Mouse (Mus musculus): ENCODE data around the gene Tuba1c. TPM values are rescaled to one million over a fixed set of nuclear protein-coding genes. Genes with fewer than 3 reads are reported as not detected.
"Not testable (repeated sequence)": the region's sequence is repeated elsewhere in the genome, so short reads cannot be mapped to it uniquely, and the experiment has no call there.

The Tuba1c gene
- polyA plus RNA-seq, 1 experiment from 2014 or later, result 150 TPM

GRCm38 (mm10) chr15:99040920-99041856 is 11.5 kb downstream of the Tuba1c start:
- ATAC-seq (ENCODE audit: extremely low read depth, insufficient number of reproducible peaks, low FRiP score, low TSS enrichment), result no peak
- Histone ChIP-seq H3K27ac (replicated peaks) (no peak overlapping the region), H3K4me3 (no peak overlapping the region), H3K36me3 (peaks cover 22% of the 10 kb centered on the region), H3K9me3 (no peaks in the 10 kb centered on the region), H3K27me3 (replicated peaks) (0 out of 2 replicates have a peak, but pooled peaks cover 5% of the 10 kb centered on the region), H3K4me1 (peaks cover 28% of the 10 kb centered on the region), H3K4me2 (no peak overlapping the region), H3K9ac (peak overlapping the region; percentile 24)
- 55% methylated on average over 21 of the region's 21 CpGs for WGBS

GRCm38 (mm10) chr15:99042334-99042733 is 12.6 kb downstream of the Tuba1c start:
- no peak for ATAC-seq (ENCODE audit: extremely low read depth, insufficient number of reproducible peaks, low FRiP score, low TSS enrichment)
- Histone ChIP-seq H3K27ac (replicated peaks) (no peak overlapping the region), H3K27me3 (replicated peaks) (0 out of 2 replicates have a peak, but pooled peaks cover 13% of the 10 kb centered on the region), H3K4me1 (peaks cover 22% of the 10 kb centered on the region), H3K9me3 (no peaks in the 10 kb centered on the region), H3K36me3 (peaks cover 15% of the 10 kb centered on the region), H3K4me3 (no peak overlapping the region), H3K4me2 (no peak overlapping the region), H3K9ac (no peak overlapping the region)
- 78% methylated on average over 5 of the region's 5 CpGs for WGBS

GRCm38 (mm10) chr15:99044854-99045253 is 15.2 kb downstream of the Tuba1c start:
- ATAC-seq (ENCODE audit: extremely low read depth, insufficient number of reproducible peaks, low FRiP score, low TSS enrichment), result no peak
- H3K4me3 ChIP-seq, result no peak overlapping the region
- H3K4me2 ChIP-seq, result no peak overlapping the region
- no peak overlapping the region for H3K9ac ChIP-seq
- no peaks in the 10 kb centered on the region for H3K9me3 ChIP-seq
- peaks cover 22% of the 10 kb centered on the region for H3K4me1 ChIP-seq
- no peak overlapping the region for H3K27ac ChIP-seq (replicated peaks)
- peaks cover 20% of the 10 kb centered on the region; the same call in 1 of the 2 replicates for H3K27me3 ChIP-seq (replicated peaks)
- 41% methylated on average over 3 of the region's 3 CpGs for WGBS
- no peaks in the 10 kb centered on the region for H3K36me3 ChIP-seq

GRCm38 (mm10) chr15:99045734-99046133 is 16.0 kb downstream of the Tuba1c start:
- H3K9ac ChIP-seq; ATAC-seq (ENCODE audit: extremely low read depth, insufficient number of reproducible peaks, low FRiP score, low TSS enrichment); H3K4me2 ChIP-seq; H3K4me3 ChIP-seq; H3K36me3 ChIP-seq; H3K9me3 ChIP-seq; H3K27ac ChIP-seq (replicated peaks): not testable (repeated sequence)
- peaks cover 28% of the 10 kb centered on the region for H3K27me3 ChIP-seq (replicated peaks)
- H3K4me1 ChIP-seq, result peaks cover 15% of the 10 kb centered on the region
- 80% methylated on average over 6 of the region's 6 CpGs for WGBS

GRCm38 (mm10) chr15:99049473-99050253 is 20.0 kb downstream of the Tuba1c start:
- no peak overlapping the region for H3K4me3 ChIP-seq
- WGBS, result 30% methylated on average over 13 of the region's 13 CpGs
- H3K27ac ChIP-seq (replicated peaks), result no peak overlapping the region
- no peak overlapping the region for H3K4me2 ChIP-seq
- H3K9me3 ChIP-seq, result no peaks in the 10 kb centered on the region
- H3K36me3 ChIP-seq, result no peaks in the 10 kb centered on the region
- no peak for ATAC-seq (ENCODE audit: extremely low read depth, insufficient number of reproducible peaks, low FRiP score, low TSS enrichment)
- H3K9ac ChIP-seq, result no peak overlapping the region
- peaks cover 67% of the 10 kb centered on the region for H3K27me3 ChIP-seq (replicated peaks)
- H3K4me1 ChIP-seq, result peaks cover 22% of the 10 kb centered on the region

- Histone ChIP-seq H3K27ac (replicated peaks) (no peak overlapping the region), H3K9ac (no peak overlapping the region), H3K36me3 (no peaks in the 10 kb centered on the region), H3K4me3 (no peak overlapping the region), H3K4me2 (no peak overlapping the region), H3K4me1 (peaks cover 40% of the 10 kb centered on the region), H3K27me3 (replicated peaks) (peaks cover 88% of the 10 kb centered on the region), H3K9me3 (no peaks in the 10 kb centered on the region)
- 18% methylated on average over 9 of the region's 9 CpGs for WGBS
- no peak for ATAC-seq (ENCODE audit: extremely low read depth, insufficient number of reproducible peaks, low FRiP score, low TSS enrichment)
Observed at GRCm38 (mm10) chr15:99053373-99053772, 23.7 kb downstream of the Tuba1c start.

- Histone ChIP-seq H3K27ac (replicated peaks) (no peak within 1 kb of the TSS), H3K9ac (peak within 1 kb of the TSS; percentile 70), H3K9me3 (no peaks in the 10 kb centered on the region), H3K4me1 (peaks cover 40% of the 10 kb centered on the region), H3K4me3 (peak within 1 kb of the TSS; percentile 52), H3K27me3 (replicated peaks) (peaks cover 99% of the 10 kb centered on the region), H3K36me3 (no peaks in the 10 kb centered on the region), H3K4me2 (peak within 1 kb of the TSS; percentile 82)
- no peak for ATAC-seq (ENCODE audit: extremely low read depth, insufficient number of reproducible peaks, low FRiP score, low TSS enrichment)
- WGBS, result 2% methylated on average over 30 of the region's 30 CpGs
Observed at GRCm38 (mm10) chr15:99055040-99055439, 25.3 kb downstream of the Tuba1c start, which contains the start of gene Prph. TSS of gene Prph (plus strand) at chr15:99055174.

- peak overlapping the region; percentile 82 for H3K4me2 ChIP-seq
- H3K9ac ChIP-seq, result peak overlapping the region; percentile 70
- WGBS, result 0% methylated on average over 34 of the region's 37 CpGs
- no peak for ATAC-seq (ENCODE audit: extremely low read depth, insufficient number of reproducible peaks, low FRiP score, low TSS enrichment)
- peak overlapping the region; percentile 52 for H3K4me3 ChIP-seq
- H3K27me3 ChIP-seq (replicated peaks), result peaks cover 98% of the 10 kb centered on the region
- no peaks in the 10 kb centered on the region for H3K9me3 ChIP-seq
- no peak overlapping the region for H3K27ac ChIP-seq (replicated peaks)
- H3K4me1 ChIP-seq, result peaks cover 40% of the 10 kb centered on the region
- no peaks in the 10 kb centered on the region for H3K36me3 ChIP-seq
Observed at GRCm38 (mm10) chr15:99055511-99055961, 25.8 kb downstream of the Tuba1c start.

- no peaks in the 10 kb centered on the region for H3K9me3 ChIP-seq
- H3K36me3 ChIP-seq, result no peaks in the 10 kb centered on the region
- peaks cover 99% of the 10 kb centered on the region for H3K27me3 ChIP-seq (replicated peaks)
- H3K4me2 ChIP-seq, result peak overlapping the region; percentile 82
- peak overlapping the region; percentile 52 for H3K4me3 ChIP-seq
- ATAC-seq (ENCODE audit: extremely low read depth, insufficient number of reproducible peaks, low FRiP score, low TSS enrichment), result no peak
- no peak overlapping the region for H3K9ac ChIP-seq
- H3K4me1 ChIP-seq, result peaks cover 40% of the 10 kb centered on the region
- H3K27ac ChIP-seq (replicated peaks), result no peak overlapping the region
- 10% methylated on average over 14 of the region's 14 CpGs for WGBS
Observed at GRCm38 (mm10) chr15:99056332-99056731, 26.6 kb downstream of the Tuba1c start.

GRCm38 (mm10) chr15:99065557-99066165 is 36.0 kb downstream of the Tuba1c start:
- 68% methylated on average over 12 of the region's 12 CpGs for WGBS

GRCm38 (mm10) chr15:99071988-99072387 is 42.3 kb downstream of the Tuba1c start:
- H3K4me3 ChIP-seq, result no peak overlapping the region
- peaks cover 21% of the 10 kb centered on the region for H3K4me1 ChIP-seq
- peaks cover 3% of the 10 kb centered on the region for H3K36me3 ChIP-seq
- peaks cover 18% of the 10 kb centered on the region for H3K27me3 ChIP-seq (replicated peaks)
- H3K27ac ChIP-seq (replicated peaks), result no peak overlapping the region
- ATAC-seq (ENCODE audit: extremely low read depth, insufficient number of reproducible peaks, low FRiP score, low TSS enrichment), result no peak
- WGBS, result 78% methylated on average over 1 of the region's 1 CpGs
- H3K9ac ChIP-seq, result no peak overlapping the region
- no peak overlapping the region for H3K4me2 ChIP-seq
- 0 out of 2 replicates have a peak, but pooled peaks cover 3% of the 10 kb centered on the region for H3K9me3 ChIP-seq

More at GRCm38 (mm10) chr15:99065557-99066165, 36.0 kb downstream of the Tuba1c start:
- H3K9ac ChIP-seq, result no peak overlapping the region
- no peak overlapping the region for H3K27ac ChIP-seq (replicated peaks)
- H3K9me3 ChIP-seq, result no peaks in the 10 kb centered on the region
- H3K4me2 ChIP-seq, result no peak overlapping the region
- H3K4me3 ChIP-seq, result no peak overlapping the region
- ATAC-seq (ENCODE audit: extremely low read depth, insufficient number of reproducible peaks, low FRiP score, low TSS enrichment), result no peak
- H3K36me3 ChIP-seq, result no peaks in the 10 kb centered on the region
- peaks cover 70% of the 10 kb centered on the region for H3K27me3 ChIP-seq (replicated peaks)
- no peaks in the 10 kb centered on the region for H3K4me1 ChIP-seq

All from heart, embryonic 13.5 days (tissue).